Comparison of ENCODE assay signal across 7 mouse cellular contexts in the genomic region with DNA sequence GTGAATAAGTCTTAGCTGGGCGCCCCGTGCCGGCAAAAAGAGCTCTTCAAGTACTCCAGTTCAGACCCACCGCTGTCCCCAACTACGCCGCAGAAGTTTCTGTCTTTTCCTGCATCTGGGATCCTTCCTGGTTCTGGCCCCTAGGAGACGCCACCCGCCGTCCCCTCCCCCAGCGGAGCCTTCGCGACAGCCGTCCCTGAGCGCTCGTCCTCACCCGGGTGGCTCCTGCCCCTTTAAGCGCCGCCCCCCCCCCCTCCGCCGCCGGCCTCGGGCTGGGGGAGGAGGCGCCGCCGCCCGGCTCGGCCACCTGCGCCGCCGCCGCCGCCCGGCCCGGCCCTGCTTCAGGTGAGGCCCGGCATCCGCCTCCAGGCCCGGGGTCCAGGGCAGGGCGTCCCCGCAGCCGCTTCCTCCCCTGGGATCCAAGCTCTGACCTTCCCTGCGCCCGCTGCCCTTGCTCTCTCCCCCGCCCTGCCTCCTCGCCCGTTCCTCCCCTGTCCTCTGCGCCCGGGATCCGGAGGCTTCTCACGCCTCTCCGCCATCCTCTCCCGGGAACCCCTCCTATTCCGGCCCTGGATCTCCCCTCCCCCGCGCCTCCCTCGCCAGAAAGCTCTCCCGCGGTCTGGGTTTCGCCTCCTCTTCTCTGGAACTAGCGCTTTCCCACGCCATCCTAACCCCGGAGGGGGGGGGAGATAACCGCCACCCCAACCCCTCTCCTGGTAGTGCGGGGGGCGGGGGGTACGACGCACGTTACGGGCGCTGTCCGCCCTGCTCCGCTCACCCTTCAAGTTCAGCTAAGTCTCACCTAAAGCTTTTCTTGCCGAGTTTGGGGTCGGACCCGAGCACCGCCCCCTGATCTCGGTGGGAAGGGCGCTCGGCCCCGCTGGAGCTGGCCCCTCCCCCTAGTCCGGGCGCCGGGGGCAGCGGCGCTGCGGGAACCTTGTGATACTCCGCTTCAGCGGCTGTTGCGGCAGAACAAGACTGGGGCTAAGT. TPM values are rescaled to one million over a fixed set of nuclear protein-coding genes. Genes with fewer than 3 reads are reported as not detected.
A peak's percentile ranks its signal among the peaks of the same experiment; 100 is the strongest.
DNase-seq lines count a peak whose midpoint lies in the region; ATAC-seq and TF ChIP-seq lines count a peak whose summit lies in the region.

No protein-coding gene starts in this region.

- TF ChIP-seq POLR2A in spleen, adult 2 months (IDR thresholded peaks at IDR 0.05; ENCODE audit: low read depth, low read length): no peak

- DNase-seq in adrenal gland, postnatal 14 days: peak; percentile 95
- peak; percentile 88 for DNase-seq in embryo, embryonic 11 days
- peak; percentile 84 for DNase-seq in gastrocnemius, postnatal 25 days
- peak; percentile 86 for DNase-seq in midbrain, embryonic 14.5 days
- peak in 1 of 2 experiments; percentile 77 for DNase-seq in spleen, adult 2 months (ENCODE audit: low read depth in 1 of 2, low spot score in 2 of 2)

- peak overlapping the region; percentile 97 for H3K27ac ChIP-seq in intestine, embryonic 16.5 days (ENCODE audit: low read length)
- H3K27ac ChIP-seq in limb, embryonic 13.5 days: peak overlapping the region; percentile 87
- peak overlapping the region; percentile 89 for H3K27ac ChIP-seq in midbrain, embryonic 14.5 days (replicated peaks; ENCODE audit: low read depth, low read length)
- peak overlapping the region; percentile 97 for H3K27ac ChIP-seq in spleen, adult 2 months (ENCODE audit: insufficient read depth, low read length)

- peaks cover 16% of the 10 kb centered on the region for H3K36me3 ChIP-seq in intestine, embryonic 16.5 days (ENCODE audit: control insufficient read depth, insufficient read depth, low read length)
- peaks cover 28% of the 10 kb centered on the region for H3K36me3 ChIP-seq in limb, embryonic 13.5 days
- peaks cover 31% of the 10 kb centered on the region for H3K36me3 ChIP-seq in midbrain, embryonic 14.5 days (ENCODE audit: control insufficient read depth, insufficient read depth, low read length)
- H3K36me3 ChIP-seq in spleen, adult 2 months (ENCODE audit: control insufficient read depth, insufficient read depth, low read length): peaks cover 20% of the 10 kb centered on the region

- H3K9me3 ChIP-seq in intestine, embryonic 16.5 days (ENCODE audit: control insufficient read depth, low read length): no peaks in the 10 kb centered on the region
- no peaks in the 10 kb centered on the region for H3K9me3 ChIP-seq in limb, embryonic 13.5 days
- H3K9me3 ChIP-seq in midbrain, embryonic 14.5 days (ENCODE audit: control insufficient read depth, low read length): no peaks in the 10 kb centered on the region

- H3K4me1 ChIP-seq in intestine, embryonic 16.5 days (ENCODE audit: control insufficient read depth, insufficient read depth, low read length): peaks cover 33% of the 10 kb centered on the region
- peaks cover 51% of the 10 kb centered on the region for H3K4me1 ChIP-seq in limb, embryonic 13.5 days
- peaks cover 31% of the 10 kb centered on the region for H3K4me1 ChIP-seq in midbrain, embryonic 14.5 days (ENCODE audit: control insufficient read depth, insufficient read depth, low read length)
- peaks cover 10% of the 10 kb centered on the region; the same call in 1 of the 2 replicates for H3K4me1 ChIP-seq in spleen, adult 2 months (ENCODE audit: control insufficient read depth, insufficient read depth, insufficient read length)

- H3K27me3 ChIP-seq in intestine, embryonic 16.5 days (replicated peaks; ENCODE audit: control insufficient read depth, insufficient read depth, low read length): no peaks in the 10 kb centered on the region
- no peaks in the 10 kb centered on the region for H3K27me3 ChIP-seq in limb, embryonic 13.5 days
- H3K27me3 ChIP-seq in midbrain, embryonic 14.5 days (ENCODE audit: control insufficient read depth, insufficient read depth, low read length): no peaks in the 10 kb centered on the region
- no peaks in the 10 kb centered on the region for H3K27me3 ChIP-seq in spleen, adult 2 months (ENCODE audit: control insufficient read depth, insufficient read depth, low read length)

- WGBS in intestine, embryonic 16.5 days: 0% methylated on average over 80 of the region's 88 CpGs
- WGBS in limb, embryonic 13.5 days: 1% methylated on average over 76 of the region's 88 CpGs
- WGBS in midbrain, embryonic 14.5 days: under 1% methylated on average over 86 of the region's 88 CpGs
- under 1% methylated on average over 83 of the region's 88 CpGs for WGBS in spleen, adult 2 months

- H3K4me3 ChIP-seq in intestine, embryonic 16.5 days (ENCODE audit: low read length): peak overlapping the region; percentile 84
- peak overlapping the region; percentile 70 for H3K4me3 ChIP-seq in limb, embryonic 13.5 days
- H3K4me3 ChIP-seq in midbrain, embryonic 14.5 days (replicated peaks; ENCODE audit: low read depth, low read length): peak overlapping the region; percentile 75
- peak overlapping the region; percentile 97 for H3K4me3 ChIP-seq in spleen, adult 2 months (ENCODE audit: extremely low read depth, insufficient read depth, insufficient read length)

- peak overlapping the region; percentile 62 for H3K4me2 ChIP-seq in intestine, embryonic 16.5 days (ENCODE audit: low read depth, low read length)
- peak overlapping the region; percentile 90 for H3K4me2 ChIP-seq in limb, embryonic 13.5 days (replicated peaks)
- H3K4me2 ChIP-seq in midbrain, embryonic 14.5 days (ENCODE audit: low read length): peak overlapping the region; percentile 91

- peak; percentile 15; the same call in 1 of the 2 replicates for TF ChIP-seq CTCF in spleen, adult 2 months (IDR thresholded peaks at IDR 0.05; ENCODE audit: extremely low read depth, insufficient read depth, insufficient read length, insufficient replicate concordance)

- ATAC-seq in intestine, embryonic 16.5 days: peak; percentile 65
- peak; percentile 37 for ATAC-seq in limb, embryonic 13.5 days (ENCODE audit: low FRiP score, low read depth)
- peak; percentile 42 for ATAC-seq in midbrain, embryonic 14.5 days (ENCODE audit: low FRiP score, low TSS enrichment)

- H3K9ac ChIP-seq in intestine, embryonic 16.5 days (ENCODE audit: low read depth, low read length): peak overlapping the region; percentile 88
- H3K9ac ChIP-seq in limb, embryonic 13.5 days: peak overlapping the region; percentile 78
- H3K9ac ChIP-seq in midbrain, embryonic 14.5 days (replicated peaks; ENCODE audit: low read length): peak overlapping the region; percentile 77

RNA-seq across cellular contexts. Expression of a gene that starts 1.4 kb away (rescaled TPM):
- 44.3 and 51.5 TPM in 2 replicates for total RNA-seq in adrenal gland, postnatal 14 days (2021)
- 10 to 100 TPM; 11.4 to 12.0 TPM for total RNA-seq in gastrocnemius, postnatal 25 days (2021)
- 9.6 and 10.1 TPM in 2 replicates for polyA plus RNA-seq in intestine, embryonic 16.5 days (2015; fragmentation: Nextera tagmentation; extraction: Ambion mirVana)
- 9.0 and 10.5 TPM in 2 replicates for polyA plus RNA-seq in limb, embryonic 13.5 days (2015; fragmentation: Nextera tagmentation; extraction: Ambion mirVana)
- 14.8 and 19.4 TPM in 2 replicates for polyA plus RNA-seq in midbrain, embryonic 14.5 days (2014; fragmentation: Nextera tagmentation; extraction: Ambion mirVana)
- polyA plus RNA-seq in spleen, adult 2 months (2012; rRNA removed): 39.0 and 43.3 TPM in 2 replicates

RNA-seq across cellular contexts. Expression of a gene that starts 9.7 kb away (rescaled TPM):
- 4,143 and 4,276 TPM in 2 replicates for total RNA-seq in adrenal gland, postnatal 14 days (2021)
- 1,000 to 10,000 TPM; 3,933 to 4,186 TPM for total RNA-seq in gastrocnemius, postnatal 25 days (2021)
- polyA plus RNA-seq in intestine, embryonic 16.5 days (2015; fragmentation: Nextera tagmentation; extraction: Ambion mirVana): 3,551 and 3,599 TPM in 2 replicates
- polyA plus RNA-seq in limb, embryonic 13.5 days (2015; fragmentation: Nextera tagmentation; extraction: Ambion mirVana): 1,947 and 1,954 TPM in 2 replicates
- 1,898 and 2,035 TPM in 2 replicates for polyA plus RNA-seq in midbrain, embryonic 14.5 days (2014; fragmentation: Nextera tagmentation; extraction: Ambion mirVana)
- polyA plus RNA-seq in spleen, adult 2 months (2012; rRNA removed): 803 and 1,529 TPM in 2 replicates

RNA-seq across cellular contexts. Expression of a gene that starts 34.0 kb away (rescaled TPM):
- total RNA-seq in adrenal gland, postnatal 14 days (2021): 157 and 172 TPM in 2 replicates
- 10 to 100 TPM; 61.5 to 62.3 TPM for total RNA-seq in gastrocnemius, postnatal 25 days (2021)
- 371 and 401 TPM in 2 replicates for polyA plus RNA-seq in intestine, embryonic 16.5 days (2015; fragmentation: Nextera tagmentation; extraction: Ambion mirVana)
- 564 and 574 TPM in 2 replicates for polyA plus RNA-seq in limb, embryonic 13.5 days (2015; fragmentation: Nextera tagmentation; extraction: Ambion mirVana)
- polyA plus RNA-seq in midbrain, embryonic 14.5 days (2014; fragmentation: Nextera tagmentation; extraction: Ambion mirVana): 413 and 443 TPM in 2 replicates
- 20.2 and 59.3 TPM in 2 replicates for polyA plus RNA-seq in spleen, adult 2 months (2012; rRNA removed)

RNA-seq across cellular contexts. Expression of a gene that starts 57.4 kb away (rescaled TPM):
- 617 and 658 TPM in 2 replicates for total RNA-seq in adrenal gland, postnatal 14 days (2021)
- total RNA-seq in gastrocnemius, postnatal 25 days (2021): 100 to 1,000 TPM; 339 to 340 TPM
- polyA plus RNA-seq in intestine, embryonic 16.5 days (2015; fragmentation: Nextera tagmentation; extraction: Ambion mirVana): 686 and 732 TPM in 2 replicates
- polyA plus RNA-seq in limb, embryonic 13.5 days (2015; fragmentation: Nextera tagmentation; extraction: Ambion mirVana): 797 and 826 TPM in 2 replicates
- 627 and 634 TPM in 2 replicates for polyA plus RNA-seq in midbrain, embryonic 14.5 days (2014; fragmentation: Nextera tagmentation; extraction: Ambion mirVana)
- 124 and 171 TPM in 2 replicates for polyA plus RNA-seq in spleen, adult 2 months (2012; rRNA removed)
